Mouse (Mus musculus) liver, adult 2 months (tissue): ENCODE data around the gene Ttc23l.

Source experiments
- CTCF ChIP-seq: fragments of 200-500 bp; IDR thresholded peaks from 2 replicates; pipeline ENCODE4 v1.5.1; 2011; ENCODE audit warnings: low read depth, low read length, control low read depth
- POLR2A ChIP-seq: fragments of 200-500 bp; IDR thresholded peaks from 2 replicates; pipeline ENCODE4 v1.6.1; 2011; ENCODE audit warnings: low read length, control low read depth; ENCODE audit not compliant: insufficient read depth; ENCODE audit errors: extremely low read depth

- TF ChIP-seq CTCF (no peak), POLR2A (no peak)
Measured at GRCm38 (mm10) chr15:10599413-10599812, 40.9 kb upstream of the Ttc23l start.
